Mouse (Mus musculus) spleen, adult 2 months (tissue): Measurements from ENCODE around the gene Hnrnpl. TPM values are rescaled to one million over a fixed set of nuclear protein-coding genes. Genes with fewer than 3 reads are reported as not detected.

Experiments used
- DNase-seq, 2 experiments: peaks; one replicate each; pipeline versions ENCODE4 v3.0.0 to v3.0.0-alpha.2; 2012 to 2021; ENCODE audit warnings: low spot score in 2 of 2, low read depth in 1 of 2
- H3K27ac ChIP-seq: fragments of 200-500 bp; 2 replicates; pipeline ENCODE4 v1.5.1; 2012; ENCODE audit warnings: low read length, inconsistent platforms; ENCODE audit not compliant: insufficient read depth
- H3K27me3 ChIP-seq: fragments of 200-500 bp; 2 replicates; pipeline ENCODE4 v1.6.1; 2012; ENCODE audit warnings: mild to moderate bottlenecking, moderate library complexity, low read length, inconsistent platforms; ENCODE audit not compliant: control insufficient read depth, insufficient read depth
- H3K36me3 ChIP-seq: fragments of 200-500 bp; 2 replicates; pipeline ENCODE4 v1.6.1; 2012; ENCODE audit warnings: mild to moderate bottlenecking, low read length, inconsistent platforms; ENCODE audit not compliant: control insufficient read depth, insufficient read depth
- H3K4me1 ChIP-seq: fragments of 200-500 bp; 2 replicates; pipeline ENCODE4 v1.6.1; 2011; ENCODE audit warnings: inconsistent platforms; ENCODE audit not compliant: control insufficient read depth, insufficient read depth, insufficient read length
- H3K4me3 ChIP-seq: fragments of 200-500 bp; 2 replicates; pipeline ENCODE4 v1.5.1; 2011; ENCODE audit warnings: mild to moderate bottlenecking, inconsistent platforms; ENCODE audit not compliant: insufficient read depth, insufficient read length; ENCODE audit errors: extremely low read depth
- CTCF ChIP-seq: fragments of 200-500 bp; IDR thresholded peaks from 2 replicates; pipeline ENCODE4 v1.5.1; 2011; ENCODE audit warnings: mild to moderate bottlenecking, inconsistent platforms; ENCODE audit not compliant: insufficient read depth, insufficient read length, insufficient replicate concordance; ENCODE audit errors: extremely low read depth
- POLR2A ChIP-seq: fragments of 200-500 bp; IDR thresholded peaks from 2 replicates; pipeline ENCODE4 v1.6.1; 2011; ENCODE audit warnings: low read depth, low read length, inconsistent platforms
- WGBS: fragments of 180-500 bp; shearing (Covaris S2); methylation state at CpG from one replicate; pipeline ENCODE4 v1.1.7; 2018; 5-methylcytosine and 5-hydroxymethylcytosine counted together
- polyA plus RNA-seq: library from polyadenylated mRNA; depleted of rRNA; stranded (reverse); fragments of >200 nt; gene quantifications from 2 replicates; pipeline ENCODE4 v1.2.3, GENCODE M21; 2012

The Hnrnpl gene
- polyA plus RNA-seq, 1 experiment: 209 TPM

GRCm38 (mm10) chr7:28815230-28815629, 6.9 kb downstream of the Hnrnpl start:
- peaks cover 25% of the 10 kb centered on the region; the same call in 1 of the 2 replicates for H3K4me1 ChIP-seq
- 93% methylated on average over 9 of the region's 9 CpGs for WGBS
- TF ChIP-seq POLR2A (no peak), CTCF (no peak)
- peaks cover 66% of the 10 kb centered on the region for H3K36me3 ChIP-seq
- no peak overlapping the region for H3K27ac ChIP-seq
- no peaks in the 10 kb centered on the region for H3K27me3 ChIP-seq
- H3K4me3 ChIP-seq: no peak overlapping the region
- DNase-seq: no peak

- Histone ChIP-seq H3K27ac (peak overlapping the region; percentile 58), H3K27me3 (no peaks in the 10 kb centered on the region), H3K4me3 (no peak overlapping the region), H3K36me3 (peaks cover 75% of the 10 kb centered on the region), H3K4me1 (peaks cover 33% of the 10 kb centered on the region; the same call in 1 of the 2 replicates)
- no peak for TF ChIP-seq POLR2A
- TF ChIP-seq CTCF: no peak
- peak; percentile 34 to 69 for DNase-seq
- WGBS: 44% methylated on average over 9 of the region's 9 CpGs
These were observed 7.9 kb downstream of the Hnrnpl start for GRCm38 (mm10) chr7:28816201-28816600.

GRCm38 (mm10) chr7:28816920-28817319, 8.6 kb downstream of the Hnrnpl start:
- no peak for TF ChIP-seq CTCF
- TF ChIP-seq POLR2A: no peak
- no peak overlapping the region for H3K4me3 ChIP-seq
- peak overlapping the region; percentile 8; the same call in 1 of the 2 replicates for H3K27ac ChIP-seq
- H3K4me1 ChIP-seq: peaks cover 35% of the 10 kb centered on the region; the same call in 1 of the 2 replicates
- DNase-seq: no peak
- WGBS: 83% methylated on average over 10 of the region's 10 CpGs
- H3K27me3 ChIP-seq: no peaks in the 10 kb centered on the region
- H3K36me3 ChIP-seq: peaks cover 81% of the 10 kb centered on the region

- H3K4me1 ChIP-seq: peaks cover 30% of the 10 kb centered on the region; the same call in 1 of the 2 replicates
- TF ChIP-seq CTCF (no peak), POLR2A (no peak)
These were observed 9.2 kb downstream of the Hnrnpl start for GRCm38 (mm10) chr7:28817524-28817923.

GRCm38 (mm10) chr7:28817957-28818356, 9.6 kb downstream of the Hnrnpl start:
- Histone ChIP-seq H3K27ac (no peak overlapping the region), H3K27me3 (no peaks in the 10 kb centered on the region), H3K4me1 (peaks cover 28% of the 10 kb centered on the region; the same call in 1 of the 2 replicates), H3K4me3 (no peak overlapping the region), H3K36me3 (peaks cover 83% of the 10 kb centered on the region)
- no peak for TF ChIP-seq CTCF
- TF ChIP-seq POLR2A: no peak
- 94% methylated on average over 4 of the region's 4 CpGs for WGBS
- DNase-seq: no peak

More at GRCm38 (mm10) chr7:28817524-28817923, 9.2 kb downstream of the Hnrnpl start:
- Histone ChIP-seq H3K36me3 (peaks cover 82% of the 10 kb centered on the region), H3K4me3 (no peak overlapping the region), H3K27ac (no peak overlapping the region), H3K27me3 (no peaks in the 10 kb centered on the region)
- DNase-seq: no peak
- 79% methylated on average over 6 of the region's 6 CpGs for WGBS

GRCm38 (mm10) chr7:28818436-28818835, 10.1 kb downstream of the Hnrnpl start:
- Histone ChIP-seq H3K27me3 (no peaks in the 10 kb centered on the region), H3K27ac (no peak overlapping the region), H3K4me3 (no peak overlapping the region), H3K4me1 (peaks cover 28% of the 10 kb centered on the region; the same call in 1 of the 2 replicates), H3K36me3 (peaks cover 78% of the 10 kb centered on the region)
- no peak for DNase-seq
- TF ChIP-seq POLR2A: no peak
- no peak for TF ChIP-seq CTCF
- WGBS: 90% methylated on average over 18 of the region's 18 CpGs

GRCm38 (mm10) chr7:28818861-28819452, 10.6 kb downstream of the Hnrnpl start:
- WGBS: 83% methylated on average over 4 of the region's 4 CpGs
- TF ChIP-seq POLR2A (no peak), CTCF (no peak)
- Histone ChIP-seq H3K4me3 (no peak overlapping the region), H3K27ac (no peak overlapping the region), H3K36me3 (peaks cover 73% of the 10 kb centered on the region), H3K4me1 (peaks cover 28% of the 10 kb centered on the region; the same call in 1 of the 2 replicates), H3K27me3 (no peaks in the 10 kb centered on the region)
- DNase-seq: no peak
